Mouse (Mus musculus) MEL (cell line): ENCODE data around the gene Opcml. TPM values are rescaled to one million over a fixed set of nuclear protein-coding genes. Genes with fewer than 3 reads are reported as not detected.

Source experiments
- DNase-seq: peaks from one replicate; pipeline ENCODE4 v3.0.0; 2011; ENCODE audit warnings: low read depth, low spot score
- H3K27ac ChIP-seq: 2 replicates; pipeline ENCODE4 v1.5.1; 2012; ENCODE audit warnings: low read depth, mild to moderate bottlenecking, control low read depth, low read length, moderate library complexity; ENCODE audit not compliant: control insufficient read depth
- H3K27me3 ChIP-seq, 2 experiments: fragments of 150-350 bp in 1 of 2; sonication (generic) in 1 of 2; 2 replicates each; pipeline ENCODE4 v1.6.1; 2012; ENCODE audit warnings: low read length in 2 of 2, mild to moderate bottlenecking in 2 of 2, improper control_type of control experiment in 1 of 2, moderate library complexity in 1 of 2; ENCODE audit not compliant: insufficient read depth in 2 of 2, control insufficient read depth in 1 of 2
- H3K36me3 ChIP-seq, 2 experiments: 2 replicates each; pipeline ENCODE4 v1.6.1; 2012 to 2014; ENCODE audit warnings: low read length in 2 of 2, improper control_type of control experiment in 1 of 2, inconsistent platforms in 1 of 2, mild to moderate bottlenecking in 1 of 2; ENCODE audit not compliant: insufficient read depth in 2 of 2, control insufficient read depth in 1 of 2
- H3K4me1 ChIP-seq, 2 experiments: fragments of 150-350 bp in 1 of 2; sonication (generic) in 1 of 2; 2 replicates each; pipeline ENCODE4 v1.6.1; 2012; ENCODE audit warnings: low read length in 2 of 2, improper control_type of control experiment in 1 of 2, mild to moderate bottlenecking in 1 of 2; ENCODE audit not compliant: insufficient read depth in 2 of 2, control insufficient read depth in 1 of 2
- H3K4me3 ChIP-seq, 2 experiments: fragments of 150-350 bp in 1 of 2; sonication (generic) in 1 of 2; 2 replicates each; pipeline ENCODE4 v1.5.1; 2012; ENCODE audit warnings: low read depth in 2 of 2, low read length in 2 of 2, mild to moderate bottlenecking in 2 of 2, moderate library complexity in 2 of 2, control low read depth in 1 of 2, improper control_type of control experiment in 1 of 2; ENCODE audit not compliant: control insufficient read depth in 1 of 2, insufficient read depth in 1 of 2
- H3K79me2 ChIP-seq: 2 replicates; pipeline ENCODE4 v1.6.1; 2012; ENCODE audit warnings: mild to moderate bottlenecking, low read length, moderate library complexity; ENCODE audit not compliant: control insufficient read depth, poor library complexity, insufficient read depth
- H3K9ac ChIP-seq: 2 replicates; pipeline ENCODE4 v1.6.1; 2012; ENCODE audit warnings: low read depth, mild to moderate bottlenecking, control low read depth, low read length, moderate library complexity; ENCODE audit not compliant: control insufficient read depth, poor library complexity, severe bottlenecking
- H3K9me3 ChIP-seq: fragments of 150-350 bp; sonication (generic); replicated peaks from 2 replicates; pipeline ENCODE4 v1.6.1; 2012; ENCODE audit warnings: mild to moderate bottlenecking, low read length, improper control_type of control experiment, moderate library complexity; ENCODE audit not compliant: insufficient read depth
- BHLHE40 ChIP-seq: IDR thresholded peaks from 2 replicates; pipeline ENCODE4 v1.6.1; 2012; ENCODE audit warnings: low read depth, mild to moderate bottlenecking, inconsistent platforms, low read length, improper control_type of control experiment, borderline replicate concordance
- CHD1 ChIP-seq: IDR thresholded peaks from 2 replicates; pipeline ENCODE4 v1.6.1; 2012; ENCODE audit warnings: low read depth, mild to moderate bottlenecking, inconsistent platforms, low read length, improper control_type of control experiment
- CHD2 ChIP-seq: IDR thresholded peaks from 2 replicates; pipeline ENCODE4 v1.6.1; 2011; ENCODE audit warnings: low read length, improper control_type of control experiment
- EP300 ChIP-seq, 2 experiments: IDR thresholded peaks; 2 replicates each; pipeline ENCODE4 v1.6.1; 2011; ENCODE audit warnings: improper control_type of control experiment in 2 of 2, low read length in 2 of 2, low read depth in 1 of 2, mild to moderate bottlenecking in 1 of 2
- ETS1 ChIP-seq: IDR thresholded peaks from 2 replicates; pipeline ENCODE4 v1.6.1; 2012; ENCODE audit warnings: low read depth, mild to moderate bottlenecking, inconsistent platforms, low read length, improper control_type of control experiment, moderate library complexity
- GATA1 ChIP-seq: IDR thresholded peaks from 2 replicates; pipeline ENCODE4 v1.6.1; 2011; ENCODE audit warnings: low read depth, low read length, improper control_type of control experiment
- JUND ChIP-seq: IDR thresholded peaks from 2 replicates; pipeline ENCODE4 v1.6.1; 2011; ENCODE audit warnings: low read depth, mild to moderate bottlenecking, improper control_type of control experiment, low read length
- MAFK ChIP-seq: IDR thresholded peaks from 2 replicates; pipeline ENCODE4 v1.6.1; 2011; ENCODE audit warnings: low read depth, mild to moderate bottlenecking, low read length, improper control_type of control experiment, borderline replicate concordance
- MYC ChIP-seq: IDR thresholded peaks from 2 replicates; pipeline ENCODE4 v1.6.1; 2011; ENCODE audit warnings: low read depth, mild to moderate bottlenecking, low read length, improper control_type of control experiment, moderate library complexity
- POLR2A ChIP-seq, 2 experiments: IDR thresholded peaks; 2 replicates each; pipeline ENCODE4 v1.6.1; 2011 to 2012; ENCODE audit warnings: low read length in 2 of 2, mild to moderate bottlenecking in 2 of 2, control low read depth in 1 of 2, improper control_type of control experiment in 1 of 2, low read depth in 1 of 2, moderate library complexity in 1 of 2; ENCODE audit not compliant: control insufficient read depth in 1 of 2, insufficient read depth in 1 of 2, poor library complexity in 1 of 2
- POLR2AphosphoS2 ChIP-seq: IDR thresholded peaks from 2 replicates; pipeline ENCODE4 v1.6.1; 2011; ENCODE audit warnings: low read length, improper control_type of control experiment
- RAD21 ChIP-seq: IDR thresholded peaks from 2 replicates; pipeline ENCODE4 v1.6.1; 2011; ENCODE audit warnings: mild to moderate bottlenecking, low read depth, low read length, improper control_type of control experiment
- SMC3 ChIP-seq: IDR thresholded peaks from 2 replicates; pipeline ENCODE4 v1.6.1; 2011; ENCODE audit warnings: low read depth, low read length, improper control_type of control experiment
- TCF12 ChIP-seq: IDR thresholded peaks from 2 replicates; pipeline ENCODE4 v1.6.1; 2014; ENCODE audit warnings: low read depth, mild to moderate bottlenecking, inconsistent platforms, low read length, improper control_type of control experiment, moderate library complexity
- polyA plus RNA-seq, 2 experiments: library from polyadenylated mRNA; stranded (reverse) in 1 of 2; unstranded in 1 of 2; fragments of >175 nt in 1 of 2; fragments of >200 nt in 1 of 2; gene quantifications; 2 replicates each; pipeline versions ENCODE4 v1.2.1 to v1.2.4; 2012; ENCODE audit warnings: low replicate concordance in 2 of 2, low read depth in 1 of 2; ENCODE audit not compliant: insufficient read length in 2 of 2, insufficient read depth in 1 of 2, missing spikeins in 1 of 2
- total RNA-seq: library from RNA; depleted of rRNA; stranded (reverse); fragments of 300-350 nt; gene quantifications from 2 replicates; pipeline ENCODE4 v1.2.3, GENCODE M21; 2012

Opcml gene
- total and polyA plus RNA-seq, 3 experiments: not detected

DNA sequence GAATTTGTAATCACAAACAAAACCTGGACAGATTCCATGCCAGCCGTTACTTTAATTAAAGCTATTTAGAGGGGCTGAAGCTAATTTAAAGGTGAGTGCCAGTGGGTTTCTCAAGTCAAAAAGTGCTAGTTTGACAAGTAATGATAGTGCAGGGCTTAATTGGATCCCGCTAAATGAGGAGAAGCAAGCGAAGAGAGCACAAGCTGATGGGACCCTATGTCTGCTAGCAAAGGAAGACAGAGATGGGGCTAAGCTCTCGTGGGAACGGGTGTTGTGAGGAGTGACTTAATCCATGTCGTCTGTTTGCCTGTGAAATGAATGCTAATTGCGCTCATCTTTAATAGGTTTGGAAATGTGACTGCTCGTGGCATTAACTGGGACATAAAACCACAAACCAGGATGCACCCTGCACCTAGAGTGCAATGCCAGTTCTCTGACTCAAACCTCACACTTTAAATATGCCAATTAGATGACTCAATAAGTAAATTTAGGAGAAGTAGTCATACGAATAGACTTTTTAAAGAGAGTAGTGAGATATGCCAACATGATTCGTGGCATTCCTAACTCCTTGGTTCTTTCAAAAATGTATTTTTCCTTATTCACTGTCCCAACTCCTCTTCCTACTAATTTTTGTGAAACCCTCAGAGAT lies 174.5 kb downstream of the Opcml start:
- no peak overlapping the region for H3K27ac ChIP-seq
- H3K4me1 ChIP-seq: no peaks in the 10 kb centered on the region

DNA sequence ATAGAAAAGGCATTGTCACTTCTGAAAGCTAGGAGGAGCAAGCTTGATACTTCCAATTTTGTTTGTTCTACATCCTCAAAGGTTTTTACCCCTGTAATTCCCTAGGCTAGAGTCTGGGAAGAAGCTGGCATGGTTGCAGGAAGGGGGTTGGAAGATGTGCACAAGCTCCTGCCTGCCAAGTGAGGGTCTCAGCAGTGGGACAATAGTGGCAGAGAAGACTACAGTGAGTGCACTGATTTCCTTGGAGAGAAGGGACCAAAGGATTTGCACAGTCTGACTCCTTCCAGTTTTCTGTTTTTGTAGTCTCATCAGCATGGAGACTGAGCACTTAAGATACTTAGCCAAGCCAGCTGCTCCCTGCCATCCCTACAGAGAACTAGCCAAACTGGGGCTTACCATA lies 177.7 kb downstream of the Opcml start:
- no peaks in the 10 kb centered on the region for H3K36me3 ChIP-seq
- H3K9me3 ChIP-seq: no peaks in the 10 kb centered on the region
- H3K9ac ChIP-seq: no peak overlapping the region
- no peaks in the 10 kb centered on the region for H3K27me3 ChIP-seq
- no peaks in the 10 kb centered on the region for H3K79me2 ChIP-seq
- no peak for DNase-seq
- H3K4me1 ChIP-seq: no peaks in the 10 kb centered on the region
- no peak overlapping the region for H3K4me3 ChIP-seq
- TF ChIP-seq SMC3 (no peak), POLR2AphosphoS2 (no peak), MAFK (no peak), GATA1 (no peak), EP300 (IDR thresholded peaks at IDR 0.05; ENCODE audit: low read depth in 1 of 2, low read length in 2 of 2) (no peak), MYC (no peak), BHLHE40 (no peak), ETS1 (no peak), JUND (no peak), TCF12 (no peak)
- no peak overlapping the region for H3K27ac ChIP-seq

More for the DNA sequence above, 174.5 kb downstream of the Opcml start:
- H3K9ac ChIP-seq: no peak overlapping the region
- DNase-seq: no peak
- H3K36me3 ChIP-seq: no peaks in the 10 kb centered on the region
- H3K9me3 ChIP-seq: no peaks in the 10 kb centered on the region
- TF ChIP-seq CHD1: no peak
- no peak for TF ChIP-seq BHLHE40
- H3K79me2 ChIP-seq: no peaks in the 10 kb centered on the region
- H3K4me3 ChIP-seq: no peak overlapping the region
- no peaks in the 10 kb centered on the region for H3K27me3 ChIP-seq

DNA sequence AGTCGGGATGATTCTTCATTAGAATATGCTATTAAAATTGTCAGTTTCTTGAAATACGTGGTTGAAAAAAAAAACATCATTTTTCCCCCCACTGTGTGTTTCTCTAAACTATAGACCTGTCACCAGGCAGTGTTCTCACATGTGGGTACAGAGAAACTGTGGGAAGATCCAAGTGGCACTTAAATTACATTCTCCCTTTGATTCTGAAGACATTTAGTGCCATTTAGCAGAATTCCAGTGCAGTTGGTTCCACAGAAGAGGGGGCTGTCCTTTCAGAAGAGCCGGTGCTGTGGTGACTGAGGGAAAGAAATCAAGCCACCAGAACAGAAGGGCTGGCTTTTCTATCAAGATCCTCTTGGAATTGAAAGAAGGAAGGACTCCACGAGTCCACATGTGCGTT lies 181.7 kb downstream of the Opcml start:
- H3K36me3 ChIP-seq: no peaks in the 10 kb centered on the region
- no peaks in the 10 kb centered on the region for H3K79me2 ChIP-seq
- H3K27ac ChIP-seq: no peak overlapping the region
- H3K9ac ChIP-seq: no peak overlapping the region
- no peaks in the 10 kb centered on the region for H3K4me1 ChIP-seq
- TF ChIP-seq RAD21 (no peak), POLR2A (IDR thresholded peaks at IDR 0.05; ENCODE audit: control insufficient read depth in 1 of 2, insufficient read depth in 1 of 2, low read depth in 1 of 2, low read length in 2 of 2, poor library complexity in 1 of 2) (no peak), ETS1 (no peak), CHD2 (no peak)
- no peak for DNase-seq
- no peaks in the 10 kb centered on the region for H3K9me3 ChIP-seq
- no peaks in the 10 kb centered on the region for H3K27me3 ChIP-seq
- H3K4me3 ChIP-seq: no peak overlapping the region
